Mouse (Mus musculus) limb, embryonic 14.5 days (tissue): ENCODE measurements at regions not wholly inside any gene's neighbourhood (a gene's known extent, or its start where the extent isn't known, plus 50 kb on each side); places are given as distances from the start of the nearest gene placed in this dataset.

ENCODE experiments used
- ATAC-seq: fragments of 200-750 bp; cut with Nextera tagmentation; 2 replicates; pipeline ENCODE4 v1.8.0; 2017; ENCODE audit warnings: low read depth, moderate number of reproducible peaks, moderate TSS enrichment; ENCODE audit not compliant: low FRiP score
- DNase-seq: peaks from one replicate; pipeline ENCODE4 v3.0.0-alpha.2; 2015; ENCODE audit warnings: low spot score
- H3K27ac ChIP-seq: fragments of 300-500 bp; sonication (generic); replicated peaks from 2 replicates; pipeline ENCODE4 v1.5.1; 2014; ENCODE audit warnings: low read depth, mild to moderate bottlenecking, low read length, moderate library complexity, mixed read lengths
- H3K27me3 ChIP-seq: fragments of 300-500 bp; sonication (generic); 2 replicates; pipeline ENCODE4 v1.6.1; 2014; ENCODE audit warnings: low read length, mixed read lengths; ENCODE audit not compliant: control insufficient read depth, insufficient read depth
- H3K36me3 ChIP-seq: fragments of 300-500 bp; sonication (generic); 2 replicates; pipeline ENCODE4 v1.6.1; 2014; ENCODE audit warnings: mild to moderate bottlenecking, low read length, moderate library complexity, mixed read lengths; ENCODE audit not compliant: control insufficient read depth, insufficient read depth
- H3K4me1 ChIP-seq: fragments of 300-500 bp; sonication (generic); 2 replicates; pipeline ENCODE4 v1.6.1; 2014; ENCODE audit warnings: antibody characterized with exemption, low read length, mixed read lengths; ENCODE audit not compliant: control insufficient read depth, insufficient read depth
- H3K4me2 ChIP-seq: fragments of 300-500 bp; sonication (generic); replicated peaks from 2 replicates; pipeline ENCODE4 v1.6.1; 2014; ENCODE audit warnings: low read depth, mild to moderate bottlenecking, low read length, moderate library complexity; ENCODE audit not compliant: severe bottlenecking
- H3K4me3 ChIP-seq: fragments of 300-500 bp; sonication (generic); replicated peaks from 2 replicates; pipeline ENCODE4 v1.5.1; 2014; ENCODE audit warnings: low read length
- H3K9ac ChIP-seq: fragments of 300-500 bp; sonication (generic); 2 replicates; pipeline ENCODE4 v1.6.1; 2014; ENCODE audit warnings: mild to moderate bottlenecking, low read depth, low read length, moderate library complexity; ENCODE audit not compliant: severe bottlenecking
- H3K9me3 ChIP-seq: fragments of 300-500 bp; sonication (generic); 2 replicates; pipeline ENCODE4 v1.6.1; 2016; ENCODE audit warnings: low read length; ENCODE audit not compliant: control insufficient read depth
- POLR2A ChIP-seq: fragments of 200-500 bp; IDR thresholded peaks from 2 replicates; pipeline ENCODE4 v1.8.0; 2012; ENCODE audit warnings: inconsistent platforms, mild to moderate bottlenecking, moderate library complexity, borderline replicate concordance; ENCODE audit not compliant: insufficient read depth, insufficient read length; ENCODE audit errors: extremely low read depth
- WGBS: fragments of 180-500 bp; shearing (Covaris S2); extraction: QIAGEN DNeasy Blood & Tissue Kit; methylation state at CpG from one replicate; pipeline ENCODE4 v1.1.7; 2014; 5-methylcytosine and 5-hydroxymethylcytosine counted together

- no peak for TF ChIP-seq POLR2A
- Histone ChIP-seq H3K4me1 (peaks cover 8% of the 10 kb centered on the region; the same call in 1 of the 2 replicates), H3K36me3 (no peaks in the 10 kb centered on the region), H3K4me3 (no peak overlapping the region), H3K9ac (no peak overlapping the region), H3K4me2 (no peak overlapping the region), H3K27me3 (no peaks in the 10 kb centered on the region), H3K9me3 (no peaks in the 10 kb centered on the region), H3K27ac (no peak overlapping the region)
- no peak for ATAC-seq
- 84% methylated on average over 7 of the region's 7 CpGs for whole genome bisulfite sequencing
- DNase-seq, result no peak
These were observed 109.0 kb upstream of the Kit start for GRCm38 (mm10) chr5:75465701-75466100.

GRCm38 (mm10) chr5:75466941-75467340 lies 107.8 kb upstream of the Kit start:
- peaks cover 8% of the 10 kb centered on the region; the same call in 1 of the 2 replicates for H3K4me1 ChIP-seq
- TF ChIP-seq POLR2A, result no peak
- H3K27me3 ChIP-seq, result no peaks in the 10 kb centered on the region
- H3K36me3 ChIP-seq, result no peaks in the 10 kb centered on the region
- no peak overlapping the region for H3K27ac ChIP-seq
- no peak for DNase-seq
- 50% methylated on average over 4 of the region's 4 CpGs for WGBS
- no peak for ATAC-seq
- no peak overlapping the region for H3K4me2 ChIP-seq
- no peaks in the 10 kb centered on the region for H3K9me3 ChIP-seq
- no peak overlapping the region for H3K4me3 ChIP-seq
- no peak overlapping the region for H3K9ac ChIP-seq

- no peaks in the 10 kb centered on the region for H3K36me3 ChIP-seq
- no peaks in the 10 kb centered on the region for H3K9me3 ChIP-seq
- H3K27ac ChIP-seq, result no peak overlapping the region
- no peak overlapping the region for H3K9ac ChIP-seq
- ATAC-seq (no peak; the same call in 1 of the 2 replicates), DNase-seq (peak; percentile 66)
- H3K4me1 ChIP-seq, result peaks cover 8% of the 10 kb centered on the region; the same call in 1 of the 2 replicates
- no peak overlapping the region for H3K4me3 ChIP-seq
- no peak for TF ChIP-seq POLR2A
- 18% methylated on average over 6 of the region's 6 CpGs for WGBS
- no peak overlapping the region for H3K4me2 ChIP-seq
- H3K27me3 ChIP-seq, result no peaks in the 10 kb centered on the region
These were observed 106.8 kb upstream of the Kit start for GRCm38 (mm10) chr5:75467916-75468315.

GRCm38 (mm10) chr5:75471010-75471409 lies 103.7 kb upstream of the Kit start:
- DNase-seq, result no peak
- peaks cover 8% of the 10 kb centered on the region; the same call in 1 of the 2 replicates for H3K4me1 ChIP-seq
- H3K9me3 ChIP-seq, result no peaks in the 10 kb centered on the region
- no peak for ATAC-seq
- no peak overlapping the region for H3K4me2 ChIP-seq
- no peak overlapping the region for H3K4me3 ChIP-seq
- no peak overlapping the region for H3K27ac ChIP-seq
- no peak overlapping the region for H3K9ac ChIP-seq
- no peak for TF ChIP-seq POLR2A
- no peaks in the 10 kb centered on the region for H3K27me3 ChIP-seq
- H3K36me3 ChIP-seq, result no peaks in the 10 kb centered on the region
- WGBS, result 90% methylated on average over 8 of the region's 8 CpGs

- Histone ChIP-seq H3K27ac (no peak overlapping the region), H3K4me2 (no peak overlapping the region), H3K4me3 (no peak overlapping the region), H3K36me3 (no peaks in the 10 kb centered on the region), H3K27me3 (no peaks in the 10 kb centered on the region), H3K9me3 (no peaks in the 10 kb centered on the region), H3K4me1 (peaks cover 5% of the 10 kb centered on the region; the same call in 1 of the 2 replicates), H3K9ac (no peak overlapping the region)
- DNase-seq (no peak), ATAC-seq (no peak)
- no peak for TF ChIP-seq POLR2A
- 27% methylated on average over 3 of the region's 3 CpGs for WGBS
These were observed 102.2 kb upstream of the Kit start for GRCm38 (mm10) chr5:75472484-75472883.

GRCm38 (mm10) chr5:75475414-75475813 lies 99.3 kb upstream of the Kit start:
- WGBS, result 61% methylated on average over 4 of the region's 4 CpGs
- ATAC-seq, result no peak
- Histone ChIP-seq H3K27me3 (no peaks in the 10 kb centered on the region), H3K9ac (no peak overlapping the region), H3K4me1 (0 out of 2 replicates have a peak, but pooled peaks cover 2% of the 10 kb centered on the region), H3K27ac (no peak overlapping the region), H3K4me2 (no peak overlapping the region), H3K4me3 (no peak overlapping the region), H3K9me3 (no peaks in the 10 kb centered on the region), H3K36me3 (no peaks in the 10 kb centered on the region)
- DNase-seq, result no peak
- no peak for TF ChIP-seq POLR2A
